Mouse (Mus musculus): ENCODE data around the gene Ier2.
"Not testable (repeated sequence)": the region's sequence is repeated elsewhere in the genome, so short reads cannot be mapped to it uniquely, and the experiment has no call there.

Gene Ier2

GRCm38 (mm10) chr8:84637946-84638554 is 24.6 kb downstream of the Ier2 start:
- no peak for DNase-seq

- no peak for DNase-seq
These were observed 26.5 kb downstream of the Ier2 start for GRCm38 (mm10) chr8:84636051-84636691.

DNA sequence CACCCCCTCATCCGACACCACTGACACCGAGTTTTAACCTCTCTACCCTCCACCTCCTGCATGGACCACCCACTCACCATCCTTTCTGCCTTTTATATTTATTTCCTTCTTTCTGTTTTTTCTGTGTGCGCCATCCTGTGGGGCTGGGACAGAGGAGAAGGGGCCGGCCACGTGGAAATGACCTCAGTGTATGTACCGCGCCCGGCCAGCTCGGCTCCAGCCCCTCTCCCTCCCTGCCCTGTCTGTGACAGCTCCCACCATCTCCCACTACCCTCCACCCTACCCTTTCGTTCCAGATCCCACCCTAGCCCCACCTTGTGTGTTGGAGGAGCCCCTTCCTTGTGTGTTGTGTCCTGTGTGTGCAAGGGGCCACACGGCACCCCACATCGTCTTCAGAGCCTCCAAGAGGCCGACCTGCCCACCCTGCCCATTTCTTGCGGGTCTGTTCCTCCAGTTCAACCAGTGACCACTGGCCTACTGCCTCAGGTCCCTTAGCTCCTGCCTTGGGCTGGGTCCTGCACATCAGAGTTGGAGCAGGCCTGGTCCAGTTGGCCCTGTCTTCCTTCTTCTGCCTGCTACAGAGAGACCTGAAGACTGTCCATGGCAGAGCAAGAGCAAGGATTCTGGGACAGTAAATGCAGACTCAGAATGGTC is 27.1 kb downstream of the Ier2 start:
- DNase-seq = no peak

DNA sequence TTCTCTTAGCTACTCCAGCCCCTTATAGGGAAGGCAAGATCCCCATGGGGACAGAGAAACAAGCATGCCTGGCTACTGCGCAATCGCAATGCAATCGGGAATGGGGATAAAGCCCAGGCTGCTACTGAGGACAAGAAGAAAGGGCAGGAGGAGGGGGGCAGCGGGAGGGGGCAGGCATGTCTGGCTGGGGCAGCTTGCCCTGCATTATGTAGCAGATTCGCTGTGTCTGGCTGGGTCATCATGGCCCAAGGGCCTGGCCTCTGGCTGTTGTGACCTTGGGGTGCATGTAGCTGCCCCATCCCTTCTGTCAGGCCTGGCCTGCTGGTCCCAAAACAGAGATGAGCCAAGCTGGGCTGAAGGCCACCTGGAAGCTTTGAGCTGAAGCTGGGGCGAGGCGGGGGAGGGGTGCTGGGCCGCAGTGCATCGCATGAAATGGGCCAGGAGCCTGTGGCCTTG is 27.8 kb downstream of the Ier2 start:
- DNase-seq = no peak

DNA sequence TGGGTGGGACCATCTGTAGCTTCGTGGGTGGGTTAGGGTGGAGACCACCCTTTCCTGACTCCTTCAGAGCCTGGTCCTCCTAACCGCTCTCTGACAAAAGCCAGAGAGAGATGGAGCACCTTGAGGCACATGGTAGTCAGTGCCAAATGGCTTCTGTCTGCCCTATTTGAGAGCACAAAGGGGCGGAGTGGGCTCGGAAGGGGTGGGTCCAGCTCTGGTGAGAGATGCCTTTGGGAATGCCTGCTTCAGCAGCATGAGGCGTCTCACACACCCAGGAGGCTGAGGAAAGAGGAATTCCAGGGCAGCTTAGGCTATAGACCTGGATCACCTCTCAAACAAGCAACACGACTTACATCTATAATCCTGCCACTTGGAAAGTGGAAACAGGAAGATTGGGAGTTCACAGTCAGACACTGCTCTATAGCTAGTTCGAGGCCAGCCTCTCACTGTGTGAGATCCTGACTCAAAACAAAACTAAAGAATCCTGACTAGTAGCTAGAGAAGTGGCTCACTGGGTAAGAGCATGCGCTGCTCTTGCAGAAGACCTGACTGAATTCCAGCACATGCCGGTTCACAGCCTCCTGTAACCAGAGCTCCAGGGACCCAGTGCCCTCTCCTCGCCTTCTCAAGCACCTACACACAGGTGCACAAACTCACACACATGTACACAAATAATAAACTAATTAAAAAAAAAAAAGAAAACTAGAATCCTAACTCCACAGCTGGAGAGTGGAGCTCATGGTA is 28.6 kb downstream of the Ier2 start:
- DNase-seq = no peak

GRCm38 (mm10) chr8:84631813-84632212 is 30.8 kb downstream of the Ier2 start:
- no peak for DNase-seq

DNA sequence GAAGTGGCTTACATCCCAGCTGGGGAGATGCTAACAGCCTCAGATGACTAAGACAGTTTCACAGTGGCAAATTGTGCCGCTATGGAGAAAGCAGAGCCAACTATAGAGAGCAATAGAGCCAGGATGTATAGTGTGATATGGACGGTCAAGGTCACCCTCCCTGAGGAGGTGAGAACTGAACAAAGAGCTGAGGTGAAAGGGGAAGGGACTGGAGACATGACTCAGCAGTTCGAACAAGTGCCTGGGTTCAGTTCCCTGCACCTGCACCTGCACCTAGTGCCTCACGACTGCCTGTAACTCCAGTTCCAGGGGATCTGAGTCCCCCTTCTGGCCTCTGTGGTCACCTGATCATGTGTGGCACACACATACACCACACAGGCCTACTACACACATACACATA is 32.5 kb downstream of the Ier2 start:
- no peak for DNase-seq

DNA sequence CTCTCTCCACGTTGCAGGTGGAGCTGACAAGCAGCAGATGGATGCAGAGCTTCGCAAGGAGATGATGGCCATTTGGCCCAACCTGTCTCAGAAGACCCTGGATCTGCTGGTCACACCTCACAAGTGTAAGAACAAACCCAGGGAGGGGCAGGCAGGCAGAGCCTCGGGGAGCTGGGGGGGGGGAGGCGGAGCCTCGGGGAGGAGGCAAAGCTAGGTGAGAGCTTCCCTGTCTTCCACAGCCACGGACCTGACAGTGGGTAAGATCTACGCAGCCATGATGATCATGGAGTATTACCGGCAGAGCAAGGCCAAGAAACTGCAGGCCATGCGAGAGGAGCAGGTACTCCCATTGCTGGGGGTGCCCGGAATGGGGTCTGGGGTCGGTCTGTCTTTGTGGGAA is 33.1 kb downstream of the Ier2 start:
- DNase-seq = no peak

DNA sequence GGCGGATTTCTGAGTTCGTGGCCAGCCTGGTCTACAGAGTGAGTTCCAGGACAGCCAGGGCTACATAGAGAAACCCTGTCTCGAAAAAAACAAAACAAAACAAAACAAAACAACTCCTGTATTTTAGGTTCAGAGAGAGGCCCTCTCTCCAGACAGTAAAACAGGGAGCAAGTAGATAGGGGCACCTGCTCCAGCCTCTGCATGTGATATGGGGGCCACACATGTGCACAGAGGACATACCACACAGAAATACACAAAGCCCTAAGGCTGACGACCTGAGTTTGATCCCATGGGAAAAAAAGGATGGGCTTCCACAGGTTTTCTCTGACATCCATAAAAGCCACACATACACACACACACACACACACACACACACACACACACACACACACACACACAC is 39.2 kb downstream of the Ier2 start:
- not testable (repeated sequence) for DNase-seq

- DNase-seq = no peak
These were observed 41.5 kb downstream of the Ier2 start for GRCm38 (mm10) chr8:84621102-84621625.

- no peak for DNase-seq
These were observed 45.6 kb downstream of the Ier2 start for GRCm38 (mm10) chr8:84617005-84617404.

GRCm38 (mm10) chr8:84615666-84616485 is 46.8 kb downstream of the Ier2 start:
- no peak for DNase-seq

- DNase-seq = no peak
These were observed 48.0 kb downstream of the Ier2 start for GRCm38 (mm10) chr8:84614512-84615223.
